Mouse (Mus musculus): ENCODE data around the gene Txnrd1.

Gene Txnrd1

DNA sequence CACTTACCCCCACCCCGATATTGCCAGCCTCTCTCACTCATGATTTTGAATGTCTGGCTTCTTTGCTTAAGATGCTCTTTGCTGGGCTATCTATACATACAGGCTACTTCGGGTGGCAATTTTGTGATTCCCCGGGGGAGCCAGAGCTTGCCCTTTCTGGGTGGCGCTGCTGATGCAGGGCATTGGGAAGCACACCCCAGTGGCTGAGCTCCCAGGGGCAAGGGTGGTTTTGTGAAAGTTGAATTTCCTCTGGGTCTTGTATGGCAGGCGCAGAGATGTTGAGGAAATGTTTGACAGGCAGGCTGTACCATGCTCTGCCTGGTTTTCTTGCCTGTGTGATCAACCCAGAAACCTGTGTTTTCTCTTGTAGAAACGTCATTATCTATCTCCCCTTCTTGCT, 15.1 kb upstream of the Txnrd1 start:
- DNase-seq: no peak

DNA sequence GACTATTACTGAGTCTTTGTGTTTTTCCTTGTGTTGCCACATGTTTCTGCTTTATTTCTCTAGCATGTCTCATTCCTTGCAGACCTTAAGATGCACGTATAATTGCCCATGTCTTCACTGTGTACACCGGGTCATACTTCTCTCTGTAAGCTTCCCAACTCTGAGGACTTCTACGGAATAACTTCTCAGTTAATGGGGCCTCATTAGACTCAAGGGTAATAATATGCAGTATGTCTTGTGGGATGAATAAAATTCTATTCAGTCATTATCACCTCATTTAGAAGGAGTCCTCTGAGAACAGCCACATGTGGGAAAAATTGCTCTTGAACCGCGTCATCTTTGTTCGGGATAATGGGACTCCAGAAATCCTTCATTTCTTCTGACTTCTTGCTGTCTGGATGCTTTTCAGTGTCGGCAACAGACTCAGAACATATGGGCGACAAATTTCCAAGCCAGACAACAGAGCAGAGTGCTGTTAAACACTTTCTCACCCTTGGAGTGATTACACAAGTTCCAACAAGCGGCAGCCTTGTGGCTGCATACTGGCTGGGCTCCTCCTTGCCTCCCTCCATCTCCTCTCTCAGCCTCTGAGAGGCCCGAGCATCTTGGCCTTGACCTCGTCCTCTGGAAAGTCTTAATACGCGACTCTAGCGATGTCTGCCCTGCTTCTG, 10.5 kb upstream of the Txnrd1 start:
- no peak for DNase-seq

- no peak for DNase-seq
Observed at GRCm38 (mm10) chr10:82823779-82824177, 10.0 kb upstream of the Txnrd1 start.

- no peak for DNase-seq
Observed at GRCm38 (mm10) chr10:82824541-82824940, 9.2 kb upstream of the Txnrd1 start.

- DNase-seq: no peak
Observed at GRCm38 (mm10) chr10:82826516-82826915, 7.2 kb upstream of the Txnrd1 start.

DNA sequence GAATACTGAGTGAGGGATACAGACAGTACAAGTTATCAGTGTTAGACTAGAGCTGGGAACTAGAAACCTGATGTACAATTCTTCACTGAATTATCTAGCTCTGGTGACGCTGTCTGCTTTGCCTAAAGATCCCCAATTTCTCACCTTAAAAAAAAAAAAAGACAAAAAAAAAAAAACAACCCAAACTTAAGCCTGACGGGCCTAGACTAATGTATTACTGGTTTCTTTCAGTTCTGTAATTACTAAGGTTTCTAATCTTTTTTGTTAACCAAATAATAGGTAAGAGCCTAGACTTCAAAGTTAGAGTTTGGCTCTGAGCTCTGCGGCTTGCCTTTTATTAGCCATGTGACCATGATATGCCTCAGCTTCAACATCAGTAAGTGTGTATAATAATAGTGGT, 2.1 kb downstream of the Txnrd1 start:
- no peak for DNase-seq

DNA sequence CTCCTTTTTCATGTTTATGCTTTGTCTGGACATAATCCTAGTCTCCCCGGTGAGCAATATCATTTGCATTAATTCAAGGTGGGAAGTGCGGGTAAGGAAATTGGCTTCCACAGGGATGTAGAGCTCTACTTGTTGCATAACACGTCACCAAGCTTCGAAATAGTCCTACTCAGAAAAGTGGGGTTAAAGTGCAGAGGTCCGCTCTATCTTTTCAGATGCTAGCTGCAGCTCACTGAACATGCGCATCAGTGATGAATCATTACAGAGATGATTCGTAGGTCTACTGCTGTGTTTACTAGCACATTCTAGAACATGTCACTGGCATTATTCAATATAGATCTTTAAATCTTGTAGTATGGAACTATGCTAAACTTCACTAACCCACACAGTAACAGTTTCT, 4.6 kb downstream of the Txnrd1 start:
- no peak for DNase-seq

- DNase-seq: no peak
Observed at GRCm38 (mm10) chr10:82844090-82844489, 10.3 kb downstream of the Txnrd1 start.

- DNase-seq: no peak
Observed at GRCm38 (mm10) chr10:82844731-82845130, 11.0 kb downstream of the Txnrd1 start.

- DNase-seq: no peak
Observed at GRCm38 (mm10) chr10:82847821-82848459, 14.2 kb downstream of the Txnrd1 start.

DNA sequence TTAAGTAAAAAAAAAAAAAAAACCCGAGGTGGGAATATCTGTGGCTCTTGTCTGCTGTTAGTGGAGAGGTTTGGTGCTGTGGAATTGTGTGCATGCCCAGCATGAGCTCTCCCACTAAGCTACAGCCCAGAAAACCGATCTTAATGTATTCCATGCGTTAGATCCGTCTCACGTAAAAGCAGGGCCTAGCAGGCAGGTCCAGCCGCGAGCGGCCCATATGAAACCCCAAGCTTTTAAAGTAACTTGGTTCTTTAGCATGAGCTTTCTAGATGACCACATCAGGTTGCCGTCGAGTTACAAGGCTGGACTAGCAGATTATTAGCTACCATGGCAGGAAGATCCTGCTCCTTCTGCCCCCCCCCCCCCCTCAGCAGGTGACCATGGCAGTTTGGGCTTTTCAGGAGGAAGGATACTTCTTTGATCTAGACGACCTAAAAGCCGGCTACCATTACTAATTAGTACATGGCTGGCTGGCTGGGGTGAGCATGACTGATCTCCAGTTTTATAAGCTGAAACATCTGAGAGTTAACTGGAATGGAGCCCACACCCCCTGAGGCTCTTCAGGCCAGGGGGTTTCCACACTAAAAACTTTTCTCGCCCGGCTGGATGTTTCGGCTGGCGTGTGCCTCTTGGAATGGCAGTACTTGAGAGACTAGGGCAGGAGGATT, 16.1 kb downstream of the Txnrd1 start:
- DNase-seq: no peak

GRCm38 (mm10) chr10:82850354-82850752, 16.6 kb downstream of the Txnrd1 start:
- no peak for DNase-seq

- DNase-seq: no peak
Observed at GRCm38 (mm10) chr10:82851751-82852150, 18.0 kb downstream of the Txnrd1 start.

- peak in 1 of 2 experiments; percentile 15 for DNase-seq
Observed at GRCm38 (mm10) chr10:82858032-82858680, 24.4 kb downstream of the Txnrd1 start.

- DNase-seq: peak; percentile 94 to 95
Observed at GRCm38 (mm10) chr10:82858691-82859532, 25.2 kb downstream of the Txnrd1 start.

DNA sequence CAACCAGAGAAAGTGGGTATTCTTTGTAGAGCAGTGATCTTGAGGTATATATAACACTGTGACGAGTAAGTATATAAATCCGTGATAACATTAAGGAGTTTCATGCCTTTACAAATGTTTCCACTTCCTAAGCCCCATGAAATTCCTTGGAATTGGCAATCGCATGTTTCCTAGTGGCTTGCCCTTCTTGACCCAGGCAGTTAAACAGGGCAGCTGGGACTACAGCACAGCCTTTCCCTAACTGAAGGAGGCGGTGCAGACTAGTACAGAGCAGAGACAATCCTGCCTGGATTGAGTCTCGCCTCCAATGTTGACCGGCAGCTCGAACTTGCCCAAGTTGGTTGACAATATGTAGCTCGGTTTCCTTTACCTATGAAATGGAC, 25.8 kb downstream of the Txnrd1 start:
- DNase-seq: peak; percentile 42 to 46

- DNase-seq: peak; percentile 83 to 87
Observed at GRCm38 (mm10) chr10:82860181-82860928, 26.6 kb downstream of the Txnrd1 start.

DNA sequence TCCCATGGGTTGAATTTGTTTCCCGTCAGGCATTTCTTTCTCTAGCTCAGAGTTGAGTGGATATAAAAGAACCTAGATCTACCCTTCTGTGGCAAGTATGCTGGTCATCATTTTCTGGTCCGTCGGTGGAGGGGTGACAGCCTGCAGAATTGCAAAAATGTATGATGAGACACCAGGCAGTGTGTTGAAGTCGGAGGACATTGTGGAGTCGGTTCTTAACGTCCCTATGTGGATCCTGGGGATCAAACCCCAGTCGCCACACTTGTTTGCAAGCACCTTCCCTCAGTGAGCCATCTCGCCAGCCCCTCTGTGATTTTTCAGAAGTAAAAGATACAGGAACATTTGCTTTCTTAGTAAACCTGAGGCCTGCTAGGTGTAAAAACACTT, 27.2 kb downstream of the Txnrd1 start:
- DNase-seq: peak; percentile 13 to 23

GRCm38 (mm10) chr10:82863106-82863680, 29.4 kb downstream of the Txnrd1 start:
- DNase-seq: no peak

DNA sequence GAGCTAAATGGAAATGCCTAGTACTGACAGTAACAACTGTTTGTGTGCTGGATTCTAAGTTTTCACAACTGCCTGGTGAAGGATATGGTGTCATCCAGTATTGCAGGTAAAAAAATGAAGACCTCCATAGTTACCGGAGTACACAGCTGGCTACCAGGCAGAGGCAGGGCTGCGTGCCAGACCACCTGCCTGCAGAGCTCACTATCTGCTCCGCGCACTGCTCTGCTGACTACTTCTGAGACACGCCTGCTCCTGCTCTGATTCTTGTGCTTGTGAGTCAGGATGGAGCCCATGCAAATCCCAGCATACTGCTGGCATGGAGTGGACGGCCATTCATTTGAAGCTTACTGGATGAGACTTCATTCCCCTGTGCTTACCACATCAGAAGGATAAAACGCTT, 30.1 kb downstream of the Txnrd1 start:
- peak in 1 of 2 experiments; percentile 28 for DNase-seq

GRCm38 (mm10) chr10:82866356-82866755, 32.6 kb downstream of the Txnrd1 start, which contains the start of gene Eid3:
TSS of gene Eid3 (plus strand) at chr10:82866626.
- DNase-seq: peak in 1 of 2 experiments; percentile 43
